Mouse (Mus musculus) brain, adult 2 months (tissue): ENCODE results near the gene Pik3cd.
A peak's percentile ranks its signal among the peaks of the same experiment; 100 is the strongest.
"Not testable (repeated sequence)": the region's sequence is repeated elsewhere in the genome, so short reads cannot be mapped to it uniquely, and the experiment has no call there.

Experiments
- DNase-seq: peaks from one replicate; pipeline ENCODE4 v3.0.0; 2011; ENCODE audit warnings: low read depth, low spot score

Pik3cd gene

DNA sequence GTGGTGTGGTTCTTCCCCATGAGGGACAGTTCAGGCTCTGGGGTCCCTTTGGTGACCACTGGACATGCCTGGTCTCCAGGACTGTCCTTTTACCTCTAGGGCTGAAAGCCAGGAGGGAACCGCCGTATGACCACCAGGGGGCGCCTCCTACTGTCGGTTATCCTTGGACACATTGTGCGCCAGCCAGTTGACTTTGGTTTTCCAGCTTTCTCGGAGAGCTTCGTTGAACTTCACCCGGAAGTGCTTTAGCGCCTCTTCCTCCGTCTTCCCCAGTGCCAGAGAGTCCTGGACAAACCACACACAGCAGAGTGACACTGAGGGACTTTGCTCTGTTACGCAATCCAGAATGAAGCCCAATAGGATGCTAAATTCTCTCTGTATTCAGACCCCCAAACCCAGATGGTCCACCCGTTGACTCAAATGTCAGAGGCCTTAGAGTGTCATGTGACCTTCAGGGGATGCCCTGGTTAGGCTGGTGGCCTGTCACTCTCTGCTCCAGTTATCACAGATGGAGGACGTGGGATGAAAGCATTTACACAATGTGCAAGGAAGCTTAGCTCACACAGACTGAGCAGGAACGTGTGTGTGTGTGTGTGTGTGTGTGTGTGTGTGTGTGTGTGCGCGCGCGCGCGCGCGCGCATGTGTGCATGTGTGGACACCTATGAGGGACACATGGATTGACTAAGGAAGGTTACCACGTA is 51.7 kb downstream of the Pik3cd start:
- DNase-seq, result peak; percentile 85

DNA sequence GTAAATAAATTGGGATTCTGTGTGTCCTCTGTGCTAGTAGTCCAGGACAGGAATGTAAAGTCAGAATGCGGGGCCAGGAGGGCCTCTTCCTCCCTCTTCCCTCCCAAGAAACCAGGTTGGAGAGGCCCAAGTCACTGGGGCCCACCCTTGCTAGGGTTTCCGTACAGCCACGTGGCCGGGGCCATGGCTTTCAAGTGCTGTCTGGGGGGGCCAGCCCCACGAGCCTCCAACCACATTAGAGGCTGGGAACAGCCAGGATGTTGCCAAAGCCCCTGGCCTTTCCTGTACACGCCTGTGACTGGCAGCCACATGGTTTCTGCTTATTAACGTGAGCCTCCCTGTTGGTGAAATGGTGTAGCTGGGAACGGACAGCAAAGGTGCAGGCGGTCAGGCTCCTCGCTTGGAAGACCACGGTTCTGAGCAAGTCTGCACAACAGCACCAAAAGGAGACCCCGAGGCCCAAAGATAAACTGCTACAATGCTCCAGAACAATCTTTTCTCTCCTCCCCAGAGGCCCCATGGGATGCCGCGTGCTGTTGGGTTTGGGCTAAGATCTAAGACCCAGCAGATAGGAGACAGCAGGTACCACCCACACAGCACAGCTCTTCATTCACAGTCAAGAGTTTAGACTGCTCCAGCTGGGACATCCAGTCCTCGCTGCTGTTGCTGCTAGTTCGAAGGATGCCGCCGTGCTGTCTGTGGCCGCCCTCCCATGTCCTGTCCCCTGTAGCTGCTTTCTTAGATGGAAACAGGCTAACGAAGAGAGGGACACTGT is 54.2 kb downstream of the Pik3cd start:
- DNase-seq, result peak; percentile 84

DNA sequence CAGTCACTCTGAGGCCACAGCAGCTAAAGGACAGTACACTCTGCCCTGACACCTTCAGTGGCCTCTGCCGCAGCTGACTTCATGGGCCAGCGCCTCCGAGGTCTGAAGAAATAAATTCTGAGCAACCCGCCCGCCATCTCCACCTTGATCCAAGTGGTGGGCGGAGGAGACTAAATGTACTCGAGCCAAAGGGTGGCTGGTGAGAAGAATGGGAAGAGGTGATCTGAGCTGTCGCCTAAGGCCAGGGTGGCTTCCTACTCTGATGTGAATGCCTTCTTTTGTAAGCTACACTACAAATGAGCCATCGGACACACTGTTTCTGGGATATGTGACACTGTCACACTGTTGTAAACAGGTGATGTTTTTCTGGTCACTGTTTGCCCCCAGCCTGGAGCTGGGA is 56.6 kb downstream of the Pik3cd start:
- no peak for DNase-seq

DNA sequence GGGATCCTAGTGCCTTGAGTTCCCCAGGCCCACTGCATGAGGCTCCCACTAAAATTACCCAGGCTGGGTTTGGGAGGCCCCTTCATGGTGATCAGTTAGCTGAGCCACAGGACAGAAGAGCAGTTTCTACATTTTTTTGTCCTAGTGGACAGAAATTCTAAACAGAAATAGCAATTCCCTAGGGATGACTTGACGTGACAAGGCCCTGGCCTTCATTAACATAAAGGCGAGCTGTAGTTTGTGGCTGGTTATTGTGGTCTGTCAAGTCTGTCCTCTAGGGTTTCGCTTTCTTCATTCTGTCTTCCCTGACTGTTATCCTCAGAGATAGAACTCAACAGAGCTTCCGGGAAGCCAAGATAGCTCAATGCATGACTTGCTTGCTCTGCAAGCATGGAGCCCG is 60.4 kb downstream of the Pik3cd start:
- DNase-seq, result no peak

DNA sequence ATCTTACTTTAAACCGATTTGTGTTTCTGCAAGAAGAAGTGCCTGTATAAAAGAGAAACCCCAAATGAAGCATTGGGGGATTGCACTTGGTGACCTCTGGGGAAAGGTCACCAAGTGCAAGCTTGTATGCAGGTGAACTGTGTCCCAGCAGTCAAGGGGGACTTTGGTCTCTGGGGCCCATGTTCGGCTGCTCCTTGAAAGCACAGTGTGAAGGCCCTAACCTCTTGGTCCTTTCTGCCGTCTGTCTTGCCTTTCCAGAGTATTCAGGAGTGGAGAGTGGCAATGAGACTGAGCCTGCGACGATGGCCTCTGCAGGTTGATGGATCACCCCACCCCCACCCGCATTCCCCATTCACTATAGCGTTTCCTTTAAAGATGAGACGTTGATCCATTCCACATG is 61.0 kb downstream of the Pik3cd start:
- DNase-seq, result no peak

DNA sequence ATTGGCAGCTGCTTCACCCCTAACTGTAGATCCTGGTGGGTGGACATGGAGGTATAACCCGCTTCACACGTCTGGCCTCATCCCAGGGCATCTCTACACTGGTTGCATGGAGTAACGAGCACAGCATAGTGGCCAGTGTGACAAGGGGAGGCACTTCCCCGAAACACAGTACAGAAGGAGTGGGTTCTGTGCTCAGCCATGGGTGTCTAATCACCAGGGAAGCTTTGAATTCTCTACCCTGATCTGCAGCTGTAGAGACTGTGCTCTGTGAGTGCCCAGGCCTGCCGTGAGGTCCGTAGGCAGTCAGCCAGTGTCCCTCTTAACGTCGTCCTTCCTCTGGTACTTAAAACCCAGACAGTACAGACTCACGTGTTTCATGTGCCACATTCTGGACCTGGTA is 61.5 kb downstream of the Pik3cd start:
- DNase-seq, result no peak

DNA sequence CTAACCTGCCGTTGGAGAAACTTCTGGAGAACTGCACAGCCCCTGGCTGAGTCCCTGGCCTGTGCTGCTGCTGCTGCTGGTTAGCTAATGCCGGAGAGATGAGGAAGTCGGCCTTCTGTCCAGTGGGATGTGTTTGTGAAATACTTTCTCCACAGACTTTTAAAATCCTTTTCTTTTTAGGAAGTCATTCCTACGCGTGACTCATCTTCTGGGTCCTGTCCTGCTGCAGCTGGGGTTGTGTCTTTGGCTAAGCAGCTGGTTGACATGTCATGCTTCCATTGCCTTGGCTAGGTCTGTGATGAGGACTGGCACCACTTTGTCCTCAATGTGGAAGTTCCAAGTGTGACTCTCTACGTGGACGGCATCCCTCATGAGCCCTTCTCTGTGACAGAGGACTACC is 64.4 kb downstream of the Pik3cd start:
- peak; percentile 45 for DNase-seq

DNA sequence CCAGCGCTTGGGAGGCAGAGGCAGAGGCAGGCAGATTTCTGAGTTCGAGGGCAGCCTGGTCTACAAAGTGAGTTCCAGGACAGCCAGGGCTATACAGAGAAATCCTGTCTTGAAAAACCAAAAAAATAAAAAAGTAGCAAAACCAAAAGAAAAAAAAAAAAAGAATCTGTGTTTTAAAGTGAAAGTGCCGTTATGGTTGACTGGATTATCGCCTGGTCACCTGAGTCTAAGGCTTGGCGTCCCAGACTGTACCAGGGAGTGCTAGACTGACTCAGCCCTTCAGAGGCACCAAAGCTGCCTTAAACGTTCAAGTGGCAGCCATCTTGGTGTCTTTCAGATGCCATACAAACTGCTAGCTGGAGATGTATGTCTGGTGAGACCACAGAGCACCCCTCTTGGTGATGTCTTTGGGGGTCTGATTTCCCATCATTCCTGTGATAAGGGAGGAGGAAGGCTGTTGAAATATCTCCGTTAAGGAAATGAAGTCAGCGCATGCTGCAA is 66.4 kb downstream of the Pik3cd start:
- no peak for DNase-seq

DNA sequence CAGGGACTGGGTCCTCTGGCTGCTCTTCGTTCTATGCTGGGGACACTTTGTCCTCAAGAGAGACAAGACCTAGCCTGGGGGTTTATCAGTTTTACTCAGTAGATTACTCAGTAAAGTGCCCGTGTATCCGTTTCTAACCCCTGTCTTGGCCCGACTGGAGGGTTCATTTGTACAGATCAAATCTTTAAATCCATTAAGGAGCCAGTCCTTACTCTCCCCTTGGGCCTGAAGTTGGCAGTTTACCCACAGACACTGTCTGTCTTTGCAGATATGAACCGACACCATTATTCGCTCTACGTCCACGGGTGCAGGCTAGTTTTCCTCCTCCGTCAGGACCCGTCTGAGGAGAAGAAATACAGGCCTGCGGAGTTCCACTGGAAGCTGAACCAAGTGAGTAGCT is 67.4 kb downstream of the Pik3cd start:
- DNase-seq, result no peak

DNA sequence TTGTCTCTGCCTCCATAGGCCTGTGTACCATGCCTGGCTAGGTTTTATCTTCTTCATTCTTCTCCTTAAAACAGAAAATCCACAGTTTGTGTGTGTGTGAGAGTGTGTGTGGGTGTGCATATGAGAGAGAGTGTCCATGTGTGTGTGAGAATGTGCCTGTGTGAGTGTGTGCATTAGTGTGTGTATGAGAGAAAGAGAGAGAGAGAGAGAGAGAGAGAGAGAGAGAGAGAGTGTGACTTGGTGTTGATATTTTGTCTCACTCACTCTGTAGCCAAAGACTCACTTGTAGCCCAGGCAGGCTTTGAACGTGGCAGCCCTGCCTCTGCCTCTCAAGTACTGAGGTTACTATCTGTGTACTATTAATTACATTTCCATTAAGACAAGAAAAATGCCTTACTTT is 68.2 kb downstream of the Pik3cd start:
- DNase-seq, result no peak

DNA sequence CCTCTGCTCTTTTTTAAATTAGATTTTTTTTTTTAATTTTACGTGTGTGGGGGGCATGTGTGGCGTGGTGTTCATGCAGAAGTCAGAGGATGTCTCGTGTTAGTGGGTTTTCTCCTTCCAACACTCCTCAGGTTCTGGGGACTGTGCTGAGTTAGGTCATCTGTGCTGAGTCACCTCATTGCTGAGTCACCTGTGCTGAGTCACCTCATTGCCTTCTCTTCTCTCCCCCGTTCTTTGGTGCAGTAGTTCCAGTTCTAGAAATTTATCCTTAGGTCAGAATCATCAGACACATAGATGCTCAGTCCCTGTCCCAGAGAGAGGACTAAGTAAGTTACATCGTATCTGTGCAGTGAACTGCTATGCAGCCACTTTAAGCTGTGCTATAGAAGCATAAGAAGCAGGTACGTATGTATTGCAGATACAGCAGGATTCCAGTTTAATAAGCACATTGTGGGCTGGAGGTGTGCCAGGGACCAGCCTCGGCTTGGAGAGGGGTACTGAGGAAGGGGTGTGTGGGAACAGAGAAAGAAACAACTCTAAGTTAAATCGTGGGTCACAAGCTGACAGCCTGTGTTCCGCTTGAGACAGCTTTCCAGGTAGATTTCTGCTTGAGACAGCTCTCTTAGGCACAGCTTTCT is 69.6 kb downstream of the Pik3cd start:
- peak; percentile 89 for DNase-seq

DNA sequence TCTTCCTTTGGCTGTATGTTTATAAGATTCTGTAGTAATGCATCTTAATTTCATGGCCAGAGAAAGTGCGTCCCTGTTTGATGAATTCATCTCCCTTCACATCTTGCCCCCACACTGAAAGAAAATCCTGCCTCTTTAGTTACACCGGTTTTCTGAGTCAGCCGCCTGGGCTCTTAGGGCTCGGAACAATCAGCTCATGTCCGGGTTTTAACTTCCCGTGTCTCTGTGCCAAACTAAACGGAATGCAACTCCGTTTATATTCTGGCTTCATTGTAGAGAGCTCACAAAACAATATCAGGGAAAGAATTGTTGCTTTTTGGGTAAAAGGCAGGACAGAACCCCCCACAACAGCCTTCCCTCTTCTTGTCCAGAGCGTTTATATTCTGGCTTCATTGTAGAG is 73.6 kb downstream of the Pik3cd start:
- DNase-seq, result no peak

DNA sequence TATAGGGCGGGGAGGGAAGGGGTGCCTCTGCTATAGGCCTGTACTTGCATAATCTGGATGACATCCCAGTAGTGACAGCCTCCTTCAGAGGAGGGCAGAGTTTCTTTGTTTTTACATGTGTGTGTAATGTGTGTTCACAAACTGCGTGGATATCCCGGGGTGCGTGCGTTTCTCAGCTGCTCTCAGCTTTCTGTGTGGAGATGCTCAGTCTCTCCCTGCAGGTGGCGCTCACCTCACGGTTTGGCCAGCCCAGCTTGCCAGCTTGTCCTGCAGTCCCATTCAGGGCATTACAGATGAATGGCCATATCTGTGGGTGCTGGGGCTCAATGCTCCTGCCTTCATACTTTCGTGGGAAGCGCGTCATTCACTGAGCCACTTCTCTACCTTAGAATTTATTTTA is 74.0 kb downstream of the Pik3cd start:
- DNase-seq, result peak; percentile 78

DNA sequence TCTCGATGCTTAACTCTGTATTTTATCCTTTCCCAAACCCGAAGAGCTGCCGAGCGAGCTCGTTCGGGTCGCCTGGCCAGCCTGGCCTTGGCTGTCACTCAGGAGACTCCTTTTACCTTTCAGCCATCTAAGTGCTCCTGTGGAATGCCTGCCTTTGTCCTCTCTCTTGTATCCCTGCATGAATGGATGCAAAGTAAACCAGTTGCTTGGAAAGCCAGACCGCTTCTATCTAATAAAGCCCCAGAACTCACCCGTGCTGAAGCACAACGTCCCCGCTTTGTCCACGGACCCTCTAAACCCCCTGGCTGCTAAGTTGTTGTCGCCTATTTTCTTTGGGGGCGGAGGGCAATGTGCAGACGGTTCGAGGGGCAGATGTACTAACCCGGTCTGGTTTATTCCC is 75.6 kb downstream of the Pik3cd start:
- DNase-seq, result no peak

DNA sequence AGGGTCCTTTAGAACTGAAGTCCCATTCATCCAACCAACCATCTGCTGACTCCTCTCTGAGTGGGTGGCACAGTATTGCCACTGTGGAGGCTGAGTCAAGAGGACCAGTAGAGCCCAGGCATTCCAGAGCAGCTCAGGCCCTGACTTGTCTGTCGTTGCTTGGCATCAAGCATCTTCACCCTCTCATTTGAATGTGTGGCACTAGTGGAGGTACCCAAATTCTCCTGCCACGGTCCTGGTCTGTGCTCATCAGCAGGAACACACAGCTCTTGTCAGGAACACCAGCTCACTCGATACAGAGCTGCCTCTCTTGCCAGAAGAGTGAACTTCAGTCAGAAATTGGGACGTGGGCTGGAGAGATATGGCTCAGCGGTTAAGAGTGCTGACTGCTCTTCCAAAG is 78.7 kb downstream of the Pik3cd start:
- DNase-seq, result peak; percentile 46

DNA sequence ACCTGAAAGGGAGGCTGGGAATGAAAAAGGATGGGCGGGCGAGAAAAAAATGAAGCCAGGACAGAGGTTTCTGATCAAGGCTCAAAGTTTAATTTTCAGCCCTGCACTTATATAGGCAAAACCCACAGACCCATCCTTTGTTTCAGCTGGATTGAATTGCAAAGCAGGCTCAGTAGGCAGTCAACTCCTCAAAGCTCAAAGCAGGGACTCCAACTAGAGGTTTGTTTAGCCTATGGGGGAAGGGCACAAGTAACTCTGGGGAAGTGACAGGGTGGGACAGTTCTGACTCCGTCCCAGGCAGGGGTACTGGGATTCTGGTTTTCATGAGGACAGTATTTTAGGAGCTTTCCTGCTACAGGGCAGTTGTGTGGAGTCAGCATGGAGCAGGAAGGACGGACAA is 81.1 kb downstream of the Pik3cd start:
- DNase-seq, result no peak

DNA sequence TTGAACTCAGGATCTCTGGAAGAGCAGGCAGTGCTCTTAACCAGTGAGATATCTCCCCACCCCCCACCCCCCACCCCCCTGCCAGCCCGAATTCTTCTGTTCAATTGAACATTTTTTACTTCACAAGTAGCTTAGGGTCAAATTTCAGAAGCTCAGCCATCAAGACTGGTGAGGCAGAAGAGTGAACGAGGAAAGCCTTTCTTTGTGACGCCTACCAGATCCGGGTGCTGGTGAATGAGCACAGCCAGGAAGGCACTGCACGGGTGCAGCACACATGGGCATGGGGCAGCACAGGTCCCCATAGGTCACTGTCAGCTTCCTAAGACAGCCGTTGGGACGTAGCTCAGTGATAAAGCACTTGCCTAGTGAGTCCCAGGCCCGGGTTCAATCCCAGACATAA is 82.4 kb downstream of the Pik3cd start:
- no peak for DNase-seq

DNA sequence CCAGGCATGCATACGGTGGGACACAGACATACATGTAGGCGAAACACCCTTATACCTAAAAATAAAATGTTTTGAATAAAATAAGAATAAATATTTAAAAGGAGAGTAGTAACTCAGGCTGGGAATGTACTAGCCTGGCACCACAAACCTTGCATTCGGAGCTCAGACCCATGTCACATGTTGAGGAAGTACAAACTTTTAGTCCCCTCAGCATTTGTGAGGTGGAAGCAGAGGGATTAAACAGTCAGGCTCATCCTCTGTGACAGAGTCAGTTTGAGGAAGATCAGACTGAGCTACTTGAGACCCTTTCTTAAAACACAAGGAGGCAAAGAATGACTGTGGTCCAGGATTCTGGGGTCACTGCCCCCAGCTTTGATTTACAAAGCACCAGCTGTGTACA is 85.4 kb downstream of the Pik3cd start:
- DNase-seq, result not testable (repeated sequence)

DNA sequence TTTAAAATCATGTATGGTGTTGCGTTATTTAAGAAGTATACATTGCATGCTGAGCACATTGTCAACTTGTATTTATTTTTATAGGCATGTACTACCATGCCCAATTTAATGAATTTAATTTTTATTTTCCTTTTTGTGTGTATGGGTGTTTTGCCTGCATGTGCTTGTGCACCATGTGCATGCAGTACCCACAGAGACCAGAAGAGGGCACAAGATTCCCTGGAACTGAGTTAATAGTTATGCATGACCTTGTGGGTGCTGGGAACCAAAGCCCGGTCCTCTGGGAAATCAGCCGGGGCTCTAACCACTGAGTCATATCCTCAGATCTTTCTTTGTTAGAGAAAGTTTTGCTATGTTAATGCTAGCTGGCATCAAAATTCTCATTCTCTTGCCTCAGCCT is 87.5 kb downstream of the Pik3cd start:
- no peak for DNase-seq

DNA sequence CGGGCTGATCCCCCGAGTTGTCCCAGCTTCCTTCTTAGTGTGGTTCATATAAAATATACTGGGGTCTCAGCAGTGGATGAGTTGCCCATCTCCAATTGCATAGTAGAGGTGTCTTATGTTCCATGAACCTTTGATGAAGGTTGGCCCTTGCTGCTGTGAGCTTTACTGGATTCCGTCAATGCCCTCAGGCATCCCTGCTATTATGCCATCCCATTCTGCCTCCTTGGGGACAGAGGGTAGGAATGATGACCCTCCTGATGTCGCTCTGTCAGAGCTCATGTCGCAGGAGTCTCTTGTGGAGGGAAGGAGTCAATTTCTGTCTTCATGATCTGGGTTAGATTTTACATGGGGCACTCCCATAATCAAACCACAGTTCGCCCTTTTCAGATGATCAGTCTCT is 88.9 kb downstream of the Pik3cd start:
- DNase-seq, result not testable (repeated sequence)

DNA sequence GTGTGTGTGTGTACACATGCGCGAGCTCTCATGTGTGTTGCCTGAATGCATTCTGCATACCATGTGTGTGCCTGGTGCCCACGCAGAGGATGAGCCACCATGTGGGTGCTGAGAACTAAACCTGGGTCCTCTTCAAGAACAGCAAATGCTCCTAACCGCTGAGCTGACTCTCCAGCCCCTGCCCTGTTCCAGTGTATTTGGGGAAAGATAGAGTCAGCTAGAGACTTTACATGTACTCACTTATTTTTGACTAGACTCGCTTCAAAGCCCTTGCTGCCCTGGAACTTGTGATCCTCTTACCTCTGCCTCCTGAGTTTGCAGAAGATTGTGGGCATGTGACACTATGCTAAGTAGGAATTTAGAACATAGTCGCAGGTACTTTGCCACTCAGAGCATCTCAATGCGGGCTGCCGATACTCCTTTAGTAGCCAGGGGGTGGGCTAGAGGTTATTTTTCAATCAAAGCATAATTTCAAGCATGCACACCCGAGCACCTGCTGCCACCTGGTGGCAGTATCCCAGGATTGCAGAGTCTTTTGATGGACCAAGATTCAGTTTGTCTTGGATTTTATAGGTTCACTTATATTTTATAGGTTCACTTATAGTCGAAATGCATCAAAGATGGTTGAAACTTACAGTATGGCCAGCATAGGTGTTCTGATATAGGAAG is 90.9 kb downstream of the Pik3cd start:
- DNase-seq, result peak; percentile 56
